Mouse (Mus musculus) kidney, adult 11 months (tissue): Measurements from ENCODE around the gene Thap4.
"Not testable (repeated sequence)": the region's sequence is repeated elsewhere in the genome, so short reads cannot be mapped to it uniquely, and the experiment has no call there.

ENCODE experiments used
- DNase-seq: peaks from one replicate; pipeline ENCODE4 v3.0.0; 2022

Thap4 gene

GRCm38 (mm10) chr1:93688154-93688553, 66.5 kb downstream of the Thap4 start:
- peak; percentile 49 for DNase-seq

GRCm38 (mm10) chr1:93686961-93687320, 67.7 kb downstream of the Thap4 start:
- DNase-seq = peak; percentile 47

- peak; percentile 55 for DNase-seq
These were observed 68.3 kb downstream of the Thap4 start for GRCm38 (mm10) chr1:93686245-93686960.

GRCm38 (mm10) chr1:93685401-93686244, 69.0 kb downstream of the Thap4 start, which contains the start of gene Bok:
TSS of gene Bok (plus strand) at chr1:93685660.
- peak; percentile 83 for DNase-seq

- DNase-seq = peak; percentile 52
These were observed 74.6 kb downstream of the Thap4 start for GRCm38 (mm10) chr1:93679889-93680568.

- no peak for DNase-seq
These were observed 76.3 kb downstream of the Thap4 start for GRCm38 (mm10) chr1:93678386-93678785.

GRCm38 (mm10) chr1:93672682-93673081, 82.0 kb downstream of the Thap4 start:
- DNase-seq = peak; percentile 51

- no peak for DNase-seq
These were observed 84.7 kb downstream of the Thap4 start for GRCm38 (mm10) chr1:93669941-93670340.

GRCm38 (mm10) chr1:93668791-93669548, 85.7 kb downstream of the Thap4 start:
- peak; percentile 83 for DNase-seq

- DNase-seq = peak; percentile 21
These were observed 86.8 kb downstream of the Thap4 start for GRCm38 (mm10) chr1:93667760-93668400.

GRCm38 (mm10) chr1:93658559-93658958, 96.1 kb downstream of the Thap4 start, which contains the start of gene Stk25:
TSS of gene Stk25 (minus strand) at chr1:93658659.
- DNase-seq = not testable (repeated sequence)

GRCm38 (mm10) chr1:93657025-93657360, 97.7 kb downstream of the Thap4 start:
- DNase-seq = no peak

- DNase-seq = no peak
These were observed 98.2 kb downstream of the Thap4 start for GRCm38 (mm10) chr1:93656325-93657024.

- DNase-seq = no peak
These were observed 99.9 kb downstream of the Thap4 start for GRCm38 (mm10) chr1:93654798-93655197.

GRCm38 (mm10) chr1:93654275-93654674, 100.4 kb downstream of the Thap4 start:
- no peak for DNase-seq
